Mouse (Mus musculus): Measurements from ENCODE around the gene Gpr156. TPM values are rescaled to one million over a fixed set of nuclear protein-coding genes. Genes with fewer than 3 reads are reported as not detected.
"Not testable (repeated sequence)": the region's sequence is repeated elsewhere in the genome, so short reads cannot be mapped to it uniquely, and the experiment has no call there.

Gene Gpr156
- polyA plus RNA-seq, 1 experiment from 2014 or later: 4.5 TPM

DNA sequence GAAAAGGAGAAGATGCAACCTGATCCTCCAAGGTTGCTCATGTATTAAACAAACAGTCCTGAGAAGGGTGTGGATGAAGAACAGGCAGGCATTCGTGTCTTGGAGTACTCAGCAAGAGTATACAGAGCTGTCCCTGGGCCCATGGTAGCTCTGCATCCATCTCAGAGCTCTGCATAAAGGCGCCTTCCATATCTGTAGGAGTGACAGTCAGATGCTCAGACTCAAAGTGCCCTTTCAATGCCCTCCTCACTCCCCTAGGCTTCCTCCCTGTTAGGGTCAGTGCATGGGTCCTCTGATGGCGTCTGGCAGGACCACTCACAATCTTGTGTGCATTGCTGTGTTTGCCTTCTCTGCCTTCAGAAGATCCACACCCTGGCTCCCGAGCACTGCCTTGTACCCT is 36.9 kb downstream of the Gpr156 start:
- Histone ChIP-seq H3K4me1 (replicated peaks) (peaks cover 26% of the 10 kb centered on the region), H3K9me3 (no peaks in the 10 kb centered on the region), H3K4me3 (no peak overlapping the region), H3K27ac (no peak overlapping the region), H3K36me3 (no peaks in the 10 kb centered on the region), H3K27me3 (ENCODE audit: insufficient read depth, poor library complexity, severe bottlenecking) (no peaks in the 10 kb centered on the region)
- WGBS: 77% methylated on average over 4 of the region's 4 CpGs
- DNase-seq (ENCODE audit: low spot score): no peak

DNA sequence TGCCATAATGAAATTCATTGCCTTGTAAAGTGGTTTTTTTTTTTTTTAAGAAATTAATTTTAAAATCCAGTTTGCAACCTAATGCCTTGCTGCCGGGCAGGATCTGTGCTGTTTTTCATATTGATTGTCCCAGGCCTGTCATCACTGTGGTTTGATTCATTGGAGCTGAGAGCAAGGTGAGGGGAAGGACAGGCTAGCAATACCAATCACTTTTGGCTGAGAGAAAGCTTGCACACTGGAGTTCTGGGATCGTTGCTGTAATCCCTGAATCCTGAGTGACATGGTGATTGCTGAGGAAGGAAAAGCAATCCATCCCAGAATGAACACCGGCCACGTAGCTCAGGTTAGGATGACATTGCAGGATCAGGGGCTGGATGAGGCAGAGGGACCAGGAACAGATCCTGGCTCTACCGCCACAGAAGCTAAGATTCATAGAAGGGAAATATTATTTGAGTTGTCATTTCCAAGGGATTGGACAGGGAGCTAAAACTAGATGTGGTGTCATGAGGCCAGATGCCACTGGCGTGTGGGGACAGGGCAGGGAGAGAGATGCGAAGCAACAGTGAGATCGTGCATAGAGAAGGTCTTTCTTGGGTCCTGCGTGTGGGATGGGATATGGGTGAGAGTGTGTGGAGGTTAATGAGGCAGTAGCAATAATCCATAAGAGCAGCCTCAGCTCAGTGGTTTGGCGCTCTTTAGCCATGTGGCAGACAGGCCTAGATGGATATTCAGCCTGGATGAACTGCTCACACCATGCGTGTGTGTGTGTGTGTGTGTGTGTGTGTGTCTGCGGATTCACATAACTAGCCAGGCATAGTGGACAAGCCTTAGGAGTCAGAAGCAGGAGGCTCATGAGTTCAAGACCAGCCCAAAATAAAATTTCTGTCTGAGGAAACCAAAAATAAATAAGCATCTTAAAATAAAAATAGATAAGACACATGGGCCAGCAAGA is 38.0 kb downstream of the Gpr156 start:
- WGBS: 82% methylated on average over 12 of the region's 12 CpGs
- no peaks in the 10 kb centered on the region for H3K36me3 ChIP-seq

DNA sequence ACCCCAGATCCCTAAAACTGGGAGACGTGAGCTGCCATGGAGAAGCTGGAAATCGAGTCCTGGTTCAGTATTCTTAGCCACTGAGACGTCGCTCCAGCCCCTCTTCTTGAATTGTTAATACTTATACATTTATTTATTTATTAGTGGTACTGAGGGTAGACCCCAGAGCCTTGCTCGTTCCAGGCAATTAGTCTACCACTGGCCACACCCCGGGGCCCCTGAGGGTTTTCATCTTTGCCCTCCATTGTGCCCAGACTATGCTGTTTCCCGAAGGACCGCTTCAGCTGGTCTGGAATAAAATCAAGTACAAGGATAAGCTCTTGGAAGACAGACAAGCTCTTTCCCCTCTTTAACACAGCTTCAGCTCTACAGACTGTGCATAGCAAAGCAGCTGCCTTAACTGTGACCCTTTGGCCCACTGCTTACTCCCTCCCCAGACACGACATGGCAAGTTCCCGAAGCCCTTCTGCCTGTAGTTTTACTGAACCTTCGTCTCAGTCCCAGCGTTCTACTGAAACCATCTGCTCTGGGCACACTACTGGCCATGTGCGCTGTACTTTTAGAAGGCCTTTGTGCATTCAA is 39.1 kb downstream of the Gpr156 start:
- no peaks in the 10 kb centered on the region for H3K27me3 ChIP-seq (ENCODE audit: insufficient read depth, poor library complexity, severe bottlenecking)
- peak overlapping the region; percentile 72 for H3K27ac ChIP-seq
- no peaks in the 10 kb centered on the region for H3K9me3 ChIP-seq
- no peak overlapping the region for H3K4me3 ChIP-seq
- peaks cover 26% of the 10 kb centered on the region for H3K4me1 ChIP-seq (replicated peaks)
- H3K36me3 ChIP-seq: no peaks in the 10 kb centered on the region
- WGBS: 75% methylated on average over 13 of the region's 13 CpGs
- DNase-seq (ENCODE audit: low spot score): no peak

More for the DNA sequence above, 38.0 kb downstream of the Gpr156 start:
- Histone ChIP-seq H3K27ac (no peak overlapping the region), H3K4me1 (replicated peaks) (peaks cover 26% of the 10 kb centered on the region), H3K9me3 (no peaks in the 10 kb centered on the region), H3K4me3 (no peak overlapping the region), H3K27me3 (ENCODE audit: insufficient read depth, poor library complexity, severe bottlenecking) (no peaks in the 10 kb centered on the region)
- DNase-seq (ENCODE audit: low spot score): no peak

DNA sequence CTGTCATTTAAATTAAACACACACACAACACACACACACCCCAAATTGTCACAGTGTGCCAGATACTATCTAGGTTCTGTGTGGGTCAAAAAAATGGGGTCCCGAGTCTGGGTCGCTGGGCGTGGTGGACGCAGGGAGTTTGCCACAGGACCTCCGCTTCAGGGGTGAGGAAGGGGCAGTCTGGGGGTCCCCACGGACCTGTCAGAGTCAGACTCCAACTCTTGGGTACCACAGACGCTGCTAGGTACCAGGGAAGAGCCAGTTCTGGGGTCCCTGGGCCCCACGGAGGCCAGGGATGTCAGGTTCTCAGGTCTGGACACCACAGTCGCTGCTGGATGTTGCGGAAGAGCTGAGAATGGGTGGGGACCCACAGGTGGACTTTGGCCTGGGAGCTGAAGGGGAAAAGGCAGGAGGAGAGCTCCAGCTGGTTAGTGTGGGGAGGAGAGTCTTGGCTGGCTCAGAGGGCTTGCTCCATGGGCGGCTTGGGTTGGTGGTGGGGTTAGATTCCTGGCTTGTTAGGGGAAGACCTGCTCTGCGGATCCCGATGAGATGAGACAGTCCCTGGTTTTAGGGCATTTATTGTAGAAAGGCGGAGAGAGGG is 39.9 kb downstream of the Gpr156 start:
- H3K9me3 ChIP-seq: no peaks in the 10 kb centered on the region
- 86% methylated on average over 14 of the region's 14 CpGs for WGBS
- no peak for DNase-seq (ENCODE audit: low spot score)
- H3K36me3 ChIP-seq: no peaks in the 10 kb centered on the region
- no peaks in the 10 kb centered on the region for H3K27me3 ChIP-seq (ENCODE audit: insufficient read depth, poor library complexity, severe bottlenecking)
- H3K4me3 ChIP-seq: no peak overlapping the region
- H3K27ac ChIP-seq: peak overlapping the region; percentile 72
- peaks cover 26% of the 10 kb centered on the region for H3K4me1 ChIP-seq (replicated peaks)

DNA sequence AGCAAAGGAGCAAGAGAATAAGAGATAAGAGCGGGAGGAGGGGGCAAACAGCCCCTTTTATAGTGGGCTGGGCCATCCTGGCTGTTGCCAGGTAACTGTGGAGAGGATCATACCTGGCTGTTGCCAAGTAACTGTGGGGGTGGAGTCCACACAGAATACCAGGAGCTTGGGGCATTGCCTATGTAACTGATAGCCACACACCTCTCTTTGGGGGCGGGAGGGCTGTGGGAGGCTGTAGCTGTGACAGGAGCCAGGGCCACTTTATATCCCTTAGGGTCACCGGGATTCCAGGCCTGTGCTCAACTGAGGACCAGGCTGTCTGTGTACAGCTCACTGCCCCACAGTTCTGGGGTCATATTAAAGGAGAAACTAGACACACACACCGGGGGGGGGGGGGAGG is 40.5 kb downstream of the Gpr156 start:
- Histone ChIP-seq H3K4me3 (no peak overlapping the region), H3K27me3 (ENCODE audit: insufficient read depth, poor library complexity, severe bottlenecking) (no peaks in the 10 kb centered on the region), H3K36me3 (no peaks in the 10 kb centered on the region), H3K27ac (no peak overlapping the region), H3K4me1 (replicated peaks) (peaks cover 26% of the 10 kb centered on the region), H3K9me3 (no peaks in the 10 kb centered on the region)
- DNase-seq (ENCODE audit: low spot score): no peak
- 68% methylated on average over 4 of the region's 4 CpGs for WGBS

DNA sequence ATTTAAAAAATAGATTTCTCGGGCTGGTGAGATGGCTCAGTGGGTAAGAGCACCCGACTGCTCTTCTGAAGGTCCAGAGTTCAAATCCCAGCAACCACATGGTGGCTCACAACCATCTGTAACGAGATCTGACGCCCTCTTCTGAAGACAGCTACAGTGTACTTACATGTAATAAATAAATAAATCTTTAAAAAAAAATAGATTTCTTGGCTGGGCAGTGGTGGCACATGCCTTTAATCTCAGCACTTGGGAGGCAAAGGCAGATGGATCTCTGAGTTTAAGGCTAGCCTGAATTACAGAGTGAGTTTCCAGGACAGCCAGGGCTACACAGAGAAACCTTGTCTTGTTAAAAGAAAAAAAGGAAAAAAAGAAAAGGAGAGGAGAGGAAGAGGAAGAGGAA is 46.4 kb downstream of the Gpr156 start:
- WGBS: 83% methylated on average over 4 of the region's 4 CpGs
- peak overlapping the region; percentile 86; the same call in 1 of the 2 replicates for H3K27ac ChIP-seq
- H3K36me3 ChIP-seq: not testable (repeated sequence)

DNA sequence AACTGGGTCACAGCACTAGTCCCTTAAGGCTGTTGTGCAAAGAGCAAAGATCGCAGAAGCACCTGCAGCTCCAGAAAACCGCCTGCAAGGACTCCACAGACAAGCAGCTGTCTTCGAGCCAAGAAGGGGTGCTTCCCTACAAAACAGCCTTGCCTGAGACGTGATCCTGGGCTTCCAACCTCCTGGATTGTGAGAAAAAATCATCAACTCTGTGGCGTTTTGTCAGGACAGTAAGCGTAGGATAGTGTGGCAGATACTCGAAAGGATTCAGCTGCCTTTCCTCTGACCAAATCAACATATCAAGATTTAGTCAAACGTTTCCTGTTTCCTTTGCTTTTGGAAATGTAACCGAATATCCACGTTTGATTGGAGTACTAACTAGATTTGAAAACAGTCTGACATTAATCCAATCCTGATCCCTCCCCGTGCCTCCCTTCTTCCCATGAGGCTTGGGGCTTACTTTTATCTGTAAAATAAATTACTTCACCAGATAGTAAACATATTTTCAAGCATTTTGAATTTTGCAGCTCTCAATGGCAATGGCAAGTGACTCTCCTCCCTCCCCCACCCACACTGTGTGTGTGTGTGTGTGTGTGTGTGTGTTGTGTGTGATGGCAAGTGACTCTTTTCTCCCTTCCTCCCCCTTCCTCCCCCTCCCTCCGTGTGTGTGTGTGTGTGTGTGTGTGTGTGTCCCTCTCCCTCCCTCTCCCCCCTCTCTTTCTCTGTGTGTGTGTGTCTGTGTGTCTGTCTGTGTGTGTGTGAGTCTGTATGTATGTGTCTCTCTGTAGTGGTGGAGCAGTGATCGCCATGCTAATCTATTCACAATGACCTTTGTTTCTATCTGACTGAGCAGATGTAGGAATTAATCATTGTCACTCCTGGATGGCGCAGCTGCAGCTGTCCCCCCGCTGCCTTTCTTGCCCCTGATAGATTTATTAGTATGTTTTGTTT is 47.3 kb downstream of the Gpr156 start:
- Histone ChIP-seq H3K27me3 (ENCODE audit: insufficient read depth, poor library complexity, severe bottlenecking) (no peaks in the 10 kb centered on the region), H3K9me3 (no peaks in the 10 kb centered on the region), H3K4me3 (no peak overlapping the region), H3K27ac (peak overlapping the region; percentile 86), H3K4me1 (replicated peaks) (peaks cover 26% of the 10 kb centered on the region), H3K36me3 (no peaks in the 10 kb centered on the region)
- WGBS: 50% methylated on average over 15 of the region's 15 CpGs
- peak; percentile 59 for DNase-seq (ENCODE audit: low spot score)

More for the DNA sequence above, 46.4 kb downstream of the Gpr156 start:
- not testable (repeated sequence) for H3K4me3 ChIP-seq; H3K9me3 ChIP-seq; H3K27me3 ChIP-seq (ENCODE audit: insufficient read depth, poor library complexity, severe bottlenecking); DNase-seq (ENCODE audit: low spot score)
- peaks cover 28% of the 10 kb centered on the region for H3K4me1 ChIP-seq (replicated peaks)

DNA sequence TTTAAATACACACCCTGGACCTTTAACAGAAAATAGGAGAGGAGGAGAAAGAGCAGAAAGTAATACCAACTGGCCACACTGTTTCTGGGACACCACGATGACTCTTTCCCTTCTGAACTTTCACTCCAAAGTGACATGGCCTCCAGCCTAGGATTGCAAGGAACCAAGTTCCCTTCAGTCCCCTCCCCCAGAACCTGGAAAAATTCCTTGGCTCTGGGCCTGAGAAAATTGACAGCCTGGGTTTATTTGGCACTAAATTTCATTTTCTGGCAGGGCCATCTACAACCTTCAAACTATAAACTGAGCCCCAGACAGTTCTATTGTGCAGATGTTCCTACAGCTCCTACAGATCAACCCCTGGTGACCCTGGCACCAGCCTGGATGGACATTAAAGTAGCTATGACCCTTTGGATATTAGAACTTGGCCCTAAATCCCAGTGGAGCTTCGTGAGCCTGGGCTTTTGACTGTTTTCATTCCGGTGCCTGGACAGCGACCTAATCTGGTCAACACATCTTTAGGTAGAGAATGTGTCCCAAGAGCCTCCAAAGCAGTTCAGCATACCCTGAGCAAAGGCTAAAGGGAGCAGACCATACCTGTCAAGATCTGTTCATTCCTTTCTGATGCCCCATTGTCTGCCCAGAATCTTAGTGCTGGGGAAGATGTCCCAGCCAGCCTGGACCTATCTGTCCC is 48.2 kb downstream of the Gpr156 start:
- H3K27ac ChIP-seq: peak overlapping the region; percentile 86
- no peaks in the 10 kb centered on the region for H3K36me3 ChIP-seq
- no peaks in the 10 kb centered on the region for H3K27me3 ChIP-seq (ENCODE audit: insufficient read depth, poor library complexity, severe bottlenecking)
- 59% methylated on average over 4 of the region's 4 CpGs for WGBS
- no peaks in the 10 kb centered on the region for H3K9me3 ChIP-seq
- no peak overlapping the region for H3K4me3 ChIP-seq
- H3K4me1 ChIP-seq (replicated peaks): peaks cover 26% of the 10 kb centered on the region
- no peak for DNase-seq (ENCODE audit: low spot score)

DNA sequence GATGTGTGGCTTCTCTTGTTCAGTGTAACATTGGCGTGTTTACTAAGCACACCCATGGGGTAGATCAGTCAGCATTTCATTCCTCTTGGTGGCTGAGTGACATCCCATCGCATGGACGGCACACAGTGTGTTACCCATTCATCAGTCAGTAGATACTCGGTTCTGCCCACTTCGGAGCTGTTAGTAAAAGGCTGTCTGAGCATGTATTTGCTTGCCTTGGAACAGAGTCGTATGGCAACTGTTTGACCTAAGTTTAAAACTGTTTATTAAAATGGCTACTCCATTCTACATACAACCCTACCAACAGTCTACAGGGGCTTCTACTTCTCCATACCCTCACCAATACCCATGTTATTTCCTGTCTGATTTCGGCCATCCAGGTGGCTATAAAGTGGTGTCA is 50.6 kb downstream of the Gpr156 start:
- H3K36me3 ChIP-seq: no peaks in the 10 kb centered on the region
- H3K27me3 ChIP-seq (ENCODE audit: insufficient read depth, poor library complexity, severe bottlenecking): no peaks in the 10 kb centered on the region
- no peaks in the 10 kb centered on the region for H3K9me3 ChIP-seq
- WGBS: 91% methylated on average over 7 of the region's 7 CpGs
- DNase-seq (ENCODE audit: low spot score): no peak
- no peak overlapping the region for H3K4me3 ChIP-seq
- peaks cover 27% of the 10 kb centered on the region for H3K4me1 ChIP-seq (replicated peaks)
- no peak overlapping the region for H3K27ac ChIP-seq

DNA sequence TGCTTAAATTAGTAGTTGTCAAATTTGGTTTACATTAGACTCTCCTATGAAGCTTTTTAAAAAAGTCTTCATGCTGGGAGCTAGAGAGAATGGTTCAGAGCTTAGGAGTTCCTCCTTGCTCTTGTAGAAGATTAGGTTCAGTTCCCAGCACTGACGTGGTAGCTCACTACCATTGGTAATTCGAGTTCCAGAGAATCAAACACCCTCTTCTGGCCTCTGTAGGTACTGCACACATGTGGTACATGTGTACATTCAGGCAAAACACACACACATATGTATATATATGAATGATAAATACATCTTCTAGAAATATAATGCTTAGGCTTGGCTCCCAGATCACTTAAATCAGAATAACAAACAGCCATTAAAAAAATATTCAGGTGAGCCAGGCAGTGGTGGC is 51.1 kb downstream of the Gpr156 start:
- Histone ChIP-seq H3K27ac (no peak overlapping the region), H3K4me1 (replicated peaks) (peaks cover 31% of the 10 kb centered on the region), H3K27me3 (ENCODE audit: insufficient read depth, poor library complexity, severe bottlenecking) (no peaks in the 10 kb centered on the region), H3K4me3 (no peak overlapping the region), H3K36me3 (no peaks in the 10 kb centered on the region), H3K9me3 (no peaks in the 10 kb centered on the region)
- 72% methylated on average over 2 of the region's 2 CpGs for WGBS
- no peak for DNase-seq (ENCODE audit: low spot score)

DNA sequence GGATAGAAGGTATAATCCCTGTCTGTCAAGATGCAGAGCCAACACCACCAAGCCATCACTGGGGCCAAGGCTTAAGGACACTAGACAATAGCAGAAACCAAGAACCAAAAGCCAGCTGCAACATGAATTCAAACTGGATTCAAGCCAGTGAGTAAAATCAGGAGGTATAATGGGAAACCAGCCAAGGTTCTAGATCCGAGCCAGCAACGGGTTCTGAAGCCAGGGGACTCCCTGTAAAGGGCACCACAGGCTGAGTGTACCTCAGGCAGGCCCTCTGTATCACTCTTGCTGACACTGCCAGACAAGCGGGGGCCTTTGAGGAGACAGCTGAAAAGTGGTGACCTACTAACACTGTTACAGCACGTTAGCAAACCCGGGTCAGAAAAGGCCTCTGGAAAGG is 55.2 kb downstream of the Gpr156 start:
- WGBS: 83% methylated on average over 5 of the region's 5 CpGs
- no peaks in the 10 kb centered on the region for H3K9me3 ChIP-seq
- H3K36me3 ChIP-seq: no peaks in the 10 kb centered on the region
- no peak overlapping the region for H3K4me3 ChIP-seq
- DNase-seq (ENCODE audit: low spot score): no peak
- peak overlapping the region; percentile 40; the same call in 1 of the 2 replicates for H3K27ac ChIP-seq
- no peaks in the 10 kb centered on the region for H3K27me3 ChIP-seq (ENCODE audit: insufficient read depth, poor library complexity, severe bottlenecking)
- H3K4me1 ChIP-seq (replicated peaks): peaks cover 20% of the 10 kb centered on the region; the same call in 1 of the 2 replicates

DNA sequence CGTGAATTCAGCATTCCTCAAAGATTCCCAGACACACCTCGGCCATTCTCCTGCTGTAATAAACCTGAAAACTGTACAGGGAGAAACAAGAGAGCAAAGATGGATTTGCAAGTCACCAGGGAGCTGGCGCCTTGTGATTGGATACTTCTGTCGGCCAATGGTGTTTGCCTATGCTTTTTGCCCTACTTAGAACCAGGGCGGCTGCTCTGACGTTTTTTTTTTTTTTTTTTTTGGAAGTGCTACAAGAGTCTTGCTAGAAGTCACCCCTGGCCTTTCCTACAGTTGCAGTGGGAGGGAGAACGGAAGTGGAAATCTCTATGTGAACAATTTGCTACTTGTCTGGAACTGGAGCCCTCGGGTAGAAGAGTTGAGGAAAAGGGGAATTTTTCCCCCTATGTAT is 56.1 kb downstream of the Gpr156 start:
- no peak for DNase-seq (ENCODE audit: low spot score)
- Histone ChIP-seq H3K9me3 (no peaks in the 10 kb centered on the region), H3K27me3 (ENCODE audit: insufficient read depth, poor library complexity, severe bottlenecking) (no peaks in the 10 kb centered on the region), H3K27ac (no peak overlapping the region), H3K36me3 (no peaks in the 10 kb centered on the region), H3K4me1 (replicated peaks) (peaks cover 20% of the 10 kb centered on the region; the same call in 1 of the 2 replicates), H3K4me3 (no peak overlapping the region)
- WGBS: 69% methylated on average over 8 of the region's 8 CpGs

All from hindbrain, embryonic 10.5 days (tissue).